Mouse (Mus musculus) C2C12 (cell line): ENCODE results near the gene Klri1. TPM values are rescaled to one million over a fixed set of nuclear protein-coding genes. Genes with fewer than 3 reads are reported as not detected.
"Not testable (repeated sequence)": the region's sequence is repeated elsewhere in the genome, so short reads cannot be mapped to it uniquely, and the experiment has no call there.

Source experiments
- H3K27me3 ChIP-seq: one replicate; pipeline ENCODE4 v1.6.1; 2011; ENCODE audit not compliant: control insufficient read depth, insufficient read depth, insufficient read length
- H3K36me3 ChIP-seq: one replicate; pipeline ENCODE4 v1.6.1; 2011; ENCODE audit not compliant: control insufficient read depth, insufficient read depth
- H3K4me3 ChIP-seq: one replicate; pipeline ENCODE4 v1.5.1; 2011; ENCODE audit warnings: mild to moderate bottlenecking, control low read depth; ENCODE audit not compliant: poor library complexity, insufficient read depth, severe bottlenecking
- H3K79me2 ChIP-seq: one replicate; pipeline ENCODE4 v1.6.1; 2011; ENCODE audit not compliant: control insufficient read depth, insufficient read depth
- H3K79me3 ChIP-seq: one replicate; pipeline ENCODE4 v1.6.1; 2011; ENCODE audit warnings: low read depth, control low read depth
- H3ac ChIP-seq: one replicate; pipeline ENCODE3; 2011; ENCODE audit warnings: low read depth; ENCODE audit not compliant: control insufficient read depth, insufficient read length
- CEBPB ChIP-seq: IDR thresholded peaks from one replicate; pipeline ENCODE4 v1.6.1; 2011; ENCODE audit warnings: low read depth, mild to moderate bottlenecking, control low read depth, moderate library complexity
- CTCF ChIP-seq: IDR thresholded peaks from one replicate; pipeline ENCODE4 v1.5.1; 2011; ENCODE audit not compliant: control insufficient read depth, insufficient read depth, insufficient read length
- FOSL1 ChIP-seq: IDR thresholded peaks from one replicate; pipeline ENCODE4 v1.8.0; 2011; ENCODE audit warnings: mild to moderate bottlenecking, low read length; ENCODE audit not compliant: poor library complexity, insufficient read depth, severe bottlenecking
- MAX ChIP-seq: IDR thresholded peaks from one replicate; pipeline ENCODE4 v1.6.1; 2011; ENCODE audit warnings: mild to moderate bottlenecking, control low read depth
- MYOD1 ChIP-seq: IDR thresholded peaks from one replicate; pipeline ENCODE4 v1.6.1; 2011; ENCODE audit warnings: low read depth; ENCODE audit not compliant: control insufficient read depth, insufficient read length
- MYOG ChIP-seq: IDR thresholded peaks from one replicate; pipeline ENCODE4 v1.6.1; 2011; ENCODE audit not compliant: control insufficient read depth, insufficient read length; ENCODE audit errors: extremely low read depth
- USF1 ChIP-seq: IDR thresholded peaks from one replicate; pipeline ENCODE4 v1.6.1; 2011; ENCODE audit warnings: low read depth, mild to moderate bottlenecking, control low read depth, moderate library complexity
- polyA plus RNA-seq: library from polyadenylated mRNA; unstranded; fragments of >200 nt; fragmentation: generic; extraction: Trizol; gene quantifications from one replicate; pipeline ENCODE4 v1.2.1, GENCODE M21; 2012; ENCODE audit warnings: missing spikeins

The Klri1 gene
- polyA plus RNA-seq, 1 experiment, result not detected

DNA sequence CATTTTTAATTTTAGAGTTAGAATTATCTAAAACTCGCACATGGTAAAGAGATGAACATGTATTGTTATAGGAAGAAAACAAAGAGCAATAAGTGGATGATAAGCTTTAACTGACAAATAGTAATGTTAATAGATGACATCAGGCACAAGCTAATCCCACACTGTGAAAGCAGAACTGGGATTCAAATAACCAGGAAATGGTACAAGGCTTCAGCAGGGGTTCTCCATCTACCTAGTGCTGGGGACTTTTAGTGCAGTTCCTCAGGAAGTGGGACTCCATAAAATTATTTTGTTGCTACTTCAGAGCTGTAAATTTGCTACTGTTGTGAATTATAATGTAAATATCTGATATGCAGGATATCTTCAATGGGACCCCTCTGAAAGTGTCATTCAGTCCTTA lies 10.3 kb upstream of the Klri1 start:
- H3K36me3 ChIP-seq, result no peaks in the 10 kb centered on the region
- no peaks in the 10 kb centered on the region for H3K79me2 ChIP-seq
- H3ac ChIP-seq, result no peak overlapping the region
- no peak overlapping the region for H3K4me3 ChIP-seq
- no peaks in the 10 kb centered on the region for H3K79me3 ChIP-seq
- H3K27me3 ChIP-seq, result no peaks in the 10 kb centered on the region
- no peak for TF ChIP-seq FOSL1
- no peak for TF ChIP-seq USF1
- no peak for TF ChIP-seq MAX
- no peak for TF ChIP-seq MYOG
- no peak for TF ChIP-seq CEBPB
- no peak for TF ChIP-seq CTCF
- TF ChIP-seq MYOD1, result no peak

GRCm38 (mm10) chr6:129721390-129721789 lies 4.5 kb upstream of the Klri1 start:
- Histone ChIP-seq H3K36me3 (no peaks in the 10 kb centered on the region), H3K79me2 (no peaks in the 10 kb centered on the region), H3K4me3 (no peak overlapping the region), H3K79me3 (no peaks in the 10 kb centered on the region), H3K27me3 (no peaks in the 10 kb centered on the region), H3ac (no peak overlapping the region)
- TF ChIP-seq MYOD1 (no peak), CTCF (no peak), MAX (no peak), FOSL1 (no peak), USF1 (no peak), MYOG (no peak), CEBPB (no peak)

DNA sequence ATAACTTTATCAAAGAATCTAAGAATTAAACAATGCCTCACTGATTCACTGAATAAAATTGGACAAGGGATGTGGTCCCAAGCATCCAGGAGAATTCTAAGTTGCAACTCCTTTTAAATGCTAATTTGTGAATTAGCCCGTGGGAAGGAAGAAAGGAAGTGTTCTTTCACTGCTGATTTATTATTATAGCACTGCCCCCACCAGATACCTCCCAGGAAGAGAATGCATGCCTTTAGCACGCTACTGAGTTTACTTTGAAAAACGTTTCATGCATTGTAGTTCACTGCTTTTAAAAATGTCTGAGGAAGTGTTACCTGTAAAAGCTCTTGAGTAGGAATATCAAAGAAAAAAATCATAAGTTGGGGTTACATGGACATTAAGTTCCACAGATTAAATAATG lies 3.6 kb upstream of the Klri1 start:
- Histone ChIP-seq H3K79me2 (no peaks in the 10 kb centered on the region), H3ac (no peak overlapping the region), H3K36me3 (no peaks in the 10 kb centered on the region), H3K27me3 (no peaks in the 10 kb centered on the region), H3K4me3 (no peak overlapping the region), H3K79me3 (no peaks in the 10 kb centered on the region)
- TF ChIP-seq MYOD1, result no peak
- TF ChIP-seq USF1, result no peak
- TF ChIP-seq FOSL1, result no peak
- no peak for TF ChIP-seq MAX
- TF ChIP-seq CEBPB, result no peak
- TF ChIP-seq MYOG, result no peak
- TF ChIP-seq CTCF, result no peak

- Histone ChIP-seq H3K79me2 (no peaks in the 10 kb centered on the region), H3K36me3 (no peaks in the 10 kb centered on the region), H3K27me3 (no peaks in the 10 kb centered on the region), H3ac (no peak overlapping the region), H3K4me3 (no peak overlapping the region), H3K79me3 (no peaks in the 10 kb centered on the region)
- TF ChIP-seq FOSL1, result no peak
- no peak for TF ChIP-seq USF1
- no peak for TF ChIP-seq CEBPB
Observed at GRCm38 (mm10) chr6:129713566-129713965, 3.4 kb downstream of the Klri1 start.

DNA sequence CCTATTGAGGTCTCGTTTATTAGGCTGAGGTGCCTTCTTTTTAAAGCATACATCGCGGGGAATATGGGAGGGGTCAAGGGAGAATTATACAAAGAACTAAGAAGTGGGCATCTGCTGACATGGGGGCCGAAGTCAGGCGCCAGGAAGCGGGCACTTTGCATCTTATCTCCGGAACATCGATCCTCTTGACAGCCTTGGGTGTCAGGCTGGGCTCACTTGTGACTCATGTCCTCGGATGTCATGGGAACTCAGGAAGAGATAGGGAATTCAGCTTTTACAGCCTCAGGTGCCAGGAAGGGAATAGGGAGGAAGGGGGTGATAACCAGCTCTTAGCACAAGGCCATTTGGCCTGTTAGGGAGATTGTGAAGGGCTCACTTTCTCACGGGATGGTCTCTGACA lies 25.5 kb downstream of the Klri1 start:
- H3K79me2 ChIP-seq, H3K36me3 ChIP-seq, H3ac ChIP-seq, H3K4me3 ChIP-seq, H3K27me3 ChIP-seq, H3K79me3 ChIP-seq: not testable (repeated sequence)

- Histone ChIP-seq H3ac (no peak overlapping the region), H3K79me3 (no peaks in the 10 kb centered on the region), H3K27me3 (no peaks in the 10 kb centered on the region), H3K4me3 (no peak overlapping the region), H3K36me3 (no peaks in the 10 kb centered on the region), H3K79me2 (no peaks in the 10 kb centered on the region)
- TF ChIP-seq USF1, result no peak
- TF ChIP-seq MYOD1, result no peak
Observed at GRCm38 (mm10) chr6:129680379-129680778, 36.6 kb downstream of the Klri1 start.

DNA sequence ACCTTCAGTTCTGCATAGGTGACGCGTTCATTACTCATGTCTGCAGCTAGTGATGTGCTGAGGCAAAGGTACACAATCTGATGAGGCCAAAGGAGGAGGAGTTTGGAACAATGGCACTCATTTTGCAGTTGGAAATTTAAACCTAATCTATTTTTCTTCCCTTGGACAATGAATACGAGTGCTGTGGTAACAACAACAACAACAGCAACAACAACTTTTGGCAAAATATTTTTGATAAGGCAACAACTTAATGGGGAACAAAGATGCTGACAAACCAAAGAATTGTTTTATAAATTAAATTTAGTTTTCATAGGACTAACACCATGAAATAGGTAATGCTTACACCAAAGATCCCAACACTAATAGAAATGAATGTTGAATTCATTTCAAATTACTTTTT lies 38.1 kb downstream of the Klri1 start, which contains the start of gene Klrc1:
TSS of gene Klrc1 (minus strand) at position 101 of the 400 bp plus-strand sequence.
- Histone ChIP-seq H3K27me3 (no peaks in the 10 kb centered on the region), H3ac (no peak within 1 kb of the TSS), H3K79me2 (no peaks in the 10 kb centered on the region), H3K4me3 (no peak within 1 kb of the TSS), H3K36me3 (no peaks in the 10 kb centered on the region), H3K79me3 (no peaks in the 10 kb centered on the region)
- no peak for TF ChIP-seq MAX
- TF ChIP-seq CEBPB, result no peak
- TF ChIP-seq CTCF, result no peak
- no peak for TF ChIP-seq MYOG
- no peak for TF ChIP-seq USF1
- TF ChIP-seq FOSL1, result no peak
- no peak for TF ChIP-seq MYOD1

- H3K36me3 ChIP-seq, H3K27me3 ChIP-seq, H3ac ChIP-seq, H3K79me3 ChIP-seq, H3K4me3 ChIP-seq, H3K79me2 ChIP-seq: not testable (repeated sequence)
Observed at GRCm38 (mm10) chr6:129661301-129661700, 55.6 kb downstream of the Klri1 start.

DNA sequence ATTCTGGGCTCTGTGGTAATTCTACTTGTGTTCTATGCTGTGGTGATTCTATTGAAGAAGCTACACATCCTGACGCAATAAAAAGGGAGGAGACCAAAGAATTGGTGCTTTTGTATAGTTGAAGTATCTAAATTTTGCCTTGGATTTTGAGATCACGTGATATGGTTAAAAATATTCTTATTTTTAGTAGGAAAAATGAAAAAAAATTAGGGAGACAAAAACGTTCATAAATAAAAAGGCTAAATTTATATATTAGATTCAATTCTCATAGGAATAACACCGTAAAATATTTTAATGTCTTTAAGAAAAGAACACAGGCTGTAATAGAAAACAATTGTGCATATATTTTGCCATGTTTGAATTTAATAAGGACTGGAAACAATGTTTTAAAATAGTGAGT lies 56.3 kb downstream of the Klri1 start, which contains the start of gene Klrc2:
TSS of gene Klrc2 (minus strand) at position 101 of the 400 bp plus-strand sequence.
- not testable (repeated sequence) for H3K4me3 ChIP-seq, H3K79me2 ChIP-seq, H3K79me3 ChIP-seq, H3K27me3 ChIP-seq, H3ac ChIP-seq, H3K36me3 ChIP-seq
